Mouse (Mus musculus): ENCODE results near the gene Rhbdd3.

The Rhbdd3 gene

DNA sequence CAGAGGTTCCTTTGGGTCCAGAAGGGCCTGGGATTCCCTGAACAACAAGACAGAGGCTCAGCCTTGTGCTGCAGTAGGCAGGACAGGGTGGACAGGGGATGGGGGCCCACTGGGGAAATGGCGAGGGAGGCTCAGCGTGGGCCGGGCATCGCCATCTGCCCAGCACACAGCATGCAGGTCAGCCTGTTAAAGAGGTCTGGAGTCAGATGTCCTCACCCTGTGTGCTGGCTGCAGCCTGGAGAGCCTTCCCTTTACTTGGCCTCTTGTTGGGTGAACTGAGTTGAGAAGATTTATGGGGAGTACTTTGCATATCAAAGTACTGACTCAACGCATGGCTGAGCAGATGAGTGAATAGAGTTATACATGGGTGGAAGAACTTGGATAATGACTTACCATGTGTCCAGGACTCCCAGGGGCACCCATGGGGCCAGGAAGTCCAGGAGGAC lies 30.3 kb downstream of the Rhbdd3 start:
- no peak for DNase-seq (ENCODE audit: low spot score in 2 of 2)

GRCm38 (mm10) chr11:5130111-5130665 lies 31.5 kb downstream of the Rhbdd3 start:
- no peak for DNase-seq (ENCODE audit: low spot score in 2 of 2)

- no peak for DNase-seq (ENCODE audit: low spot score in 2 of 2)
These were observed 34.0 kb downstream of the Rhbdd3 start for GRCm38 (mm10) chr11:5132751-5133150.

DNA sequence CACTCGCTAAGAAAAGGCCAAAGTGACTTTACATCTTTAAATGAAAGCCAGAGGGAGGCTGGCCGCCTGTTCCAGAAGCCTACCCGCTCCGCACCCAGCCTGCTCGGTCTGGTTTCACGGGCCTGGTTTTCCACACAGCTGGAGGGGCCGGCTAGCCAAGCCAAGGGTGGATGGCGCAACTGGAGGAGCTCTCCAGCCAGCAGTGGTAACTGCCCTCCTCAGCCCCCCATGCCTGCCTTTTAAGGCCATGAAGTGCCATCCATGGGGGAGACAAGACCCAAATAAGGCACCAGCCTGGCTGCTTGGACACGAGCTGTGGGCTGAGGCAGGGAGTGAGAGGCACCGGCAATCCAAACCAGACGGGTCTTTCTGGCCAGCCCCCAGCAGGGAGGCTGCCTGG lies 37.2 kb downstream of the Rhbdd3 start:
- DNase-seq (ENCODE audit: low spot score in 2 of 2): no peak

DNA sequence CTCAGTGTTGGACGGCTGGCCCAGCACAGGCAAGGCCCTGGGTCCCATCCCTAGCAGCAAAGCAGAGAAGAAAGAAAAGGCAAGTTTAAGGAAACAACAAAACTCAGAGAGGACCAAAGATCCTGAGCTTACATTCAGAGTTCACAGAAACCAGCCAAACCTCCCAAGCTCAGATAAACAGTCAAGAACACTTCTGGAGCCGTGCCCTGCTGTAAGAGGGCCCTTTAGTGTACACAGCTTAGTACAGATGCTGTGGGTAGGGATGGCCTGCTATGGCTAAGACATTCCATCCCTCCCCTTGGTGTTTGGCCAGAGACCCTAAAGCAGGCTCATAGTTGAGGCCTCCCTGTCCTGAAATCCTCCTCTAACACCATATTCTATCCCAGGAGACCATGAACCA lies 39.9 kb downstream of the Rhbdd3 start:
- no peak for DNase-seq (ENCODE audit: low spot score in 2 of 2)

DNA sequence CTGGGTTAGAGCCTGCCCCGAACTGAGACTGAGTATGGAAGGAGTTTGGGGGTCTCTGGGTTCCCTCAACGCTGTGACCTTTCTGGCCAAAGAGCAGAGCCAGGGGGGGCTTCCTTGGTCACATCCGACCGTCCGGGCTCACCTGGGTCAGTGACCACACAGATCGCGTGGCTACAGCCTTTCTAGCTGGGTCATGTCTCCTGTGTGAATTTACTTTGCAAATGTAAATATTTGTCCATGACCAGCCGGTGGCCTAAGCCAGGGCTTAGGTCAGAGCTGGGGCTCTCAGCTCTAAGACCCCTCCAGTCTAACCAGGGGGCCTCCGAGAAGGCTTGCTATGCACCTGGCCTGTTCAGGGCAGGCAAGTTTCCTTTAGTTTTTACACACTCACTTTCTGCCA lies 40.6 kb downstream of the Rhbdd3 start:
- DNase-seq (ENCODE audit: low spot score in 2 of 2): no peak

DNA sequence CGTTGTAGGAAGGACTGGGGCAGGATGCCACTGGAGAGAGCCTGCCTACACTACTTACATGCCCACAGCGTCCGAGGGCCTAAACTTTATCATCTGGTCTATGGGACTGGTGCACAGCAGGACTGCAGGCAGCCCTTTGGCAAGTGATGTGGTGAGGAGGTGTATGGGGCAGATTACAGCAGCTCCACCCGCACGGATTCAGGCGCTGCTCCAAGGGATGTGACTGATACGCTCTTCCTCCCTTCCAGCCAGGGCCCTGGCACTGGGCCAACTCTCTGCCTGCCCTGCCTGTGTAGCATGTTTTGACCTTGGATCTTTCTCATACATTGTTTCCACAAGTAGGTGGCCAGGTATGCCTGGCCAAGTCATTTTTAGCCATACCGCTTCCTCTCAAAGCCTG lies 41.9 kb downstream of the Rhbdd3 start:
- no peak for DNase-seq (ENCODE audit: low spot score in 2 of 2)

- no peak for DNase-seq (ENCODE audit: low spot score in 2 of 2)
These were observed 42.5 kb downstream of the Rhbdd3 start for GRCm38 (mm10) chr11:5141252-5141651.

DNA sequence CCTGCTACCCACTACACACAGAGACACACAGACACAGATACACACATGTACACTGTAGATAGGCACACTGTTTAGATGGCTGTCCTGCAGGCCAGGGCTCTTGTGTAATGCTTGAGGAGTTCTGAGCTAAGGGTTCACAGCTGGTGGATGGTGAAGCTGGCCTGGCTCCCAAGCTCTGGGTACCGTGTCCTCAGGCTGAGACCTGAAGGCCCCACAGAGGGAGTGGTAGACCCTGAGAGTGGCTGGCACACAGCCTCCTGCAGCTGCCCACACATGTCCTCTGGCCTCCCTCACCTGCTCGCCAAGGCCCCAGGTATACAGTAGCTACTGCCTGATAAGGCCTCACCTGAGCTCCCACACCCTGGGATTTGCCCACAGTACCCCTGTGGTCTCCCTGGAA lies 43.2 kb downstream of the Rhbdd3 start:
- DNase-seq (ENCODE audit: low spot score in 2 of 2): no peak

DNA sequence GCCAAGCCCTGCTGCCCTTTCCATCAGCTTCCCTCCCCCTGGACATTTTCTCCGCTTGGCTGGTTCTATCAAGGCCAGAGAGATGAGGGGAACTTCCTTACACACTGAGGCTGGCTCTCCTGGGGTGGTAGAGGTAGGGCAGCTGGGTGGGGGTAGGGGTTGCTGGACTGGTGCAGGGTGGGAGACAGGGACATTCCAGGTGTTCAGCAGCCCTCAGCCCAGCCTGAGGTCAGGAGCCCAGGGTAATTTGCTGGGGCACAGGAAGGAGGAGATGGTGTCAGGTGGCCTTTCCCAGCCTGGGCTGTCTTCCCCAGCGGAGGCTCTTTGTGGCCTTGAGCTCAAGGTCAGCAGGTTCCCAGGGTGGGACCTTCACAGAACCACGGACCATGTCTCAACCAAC lies 46.9 kb downstream of the Rhbdd3 start:
- no peak for DNase-seq (ENCODE audit: low spot score in 2 of 2)

GRCm38 (mm10) chr11:5149249-5149648 lies 50.5 kb downstream of the Rhbdd3 start:
- no peak for DNase-seq (ENCODE audit: low spot score in 2 of 2)

DNA sequence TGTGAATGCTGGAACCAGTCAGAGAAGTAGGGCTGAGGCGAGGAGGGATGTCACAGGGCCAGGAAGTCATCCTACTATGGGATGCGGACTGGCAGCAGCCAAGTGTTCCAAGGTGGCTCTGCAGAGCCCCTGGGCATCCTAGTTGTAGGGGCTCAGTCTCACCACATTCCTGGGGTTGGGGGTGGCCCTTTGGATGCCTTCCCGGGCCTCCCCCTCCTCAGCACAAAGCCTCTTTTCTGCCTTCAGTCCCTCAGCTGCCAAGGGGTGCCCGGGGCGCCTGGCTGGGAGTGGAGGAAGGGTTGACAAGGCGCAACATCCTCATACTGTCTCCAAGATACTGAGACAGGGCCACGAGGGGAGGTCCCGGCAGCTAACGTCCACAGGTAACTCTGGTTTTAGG lies 51.2 kb downstream of the Rhbdd3 start:
- no peak for DNase-seq (ENCODE audit: low spot score in 2 of 2)

DNA sequence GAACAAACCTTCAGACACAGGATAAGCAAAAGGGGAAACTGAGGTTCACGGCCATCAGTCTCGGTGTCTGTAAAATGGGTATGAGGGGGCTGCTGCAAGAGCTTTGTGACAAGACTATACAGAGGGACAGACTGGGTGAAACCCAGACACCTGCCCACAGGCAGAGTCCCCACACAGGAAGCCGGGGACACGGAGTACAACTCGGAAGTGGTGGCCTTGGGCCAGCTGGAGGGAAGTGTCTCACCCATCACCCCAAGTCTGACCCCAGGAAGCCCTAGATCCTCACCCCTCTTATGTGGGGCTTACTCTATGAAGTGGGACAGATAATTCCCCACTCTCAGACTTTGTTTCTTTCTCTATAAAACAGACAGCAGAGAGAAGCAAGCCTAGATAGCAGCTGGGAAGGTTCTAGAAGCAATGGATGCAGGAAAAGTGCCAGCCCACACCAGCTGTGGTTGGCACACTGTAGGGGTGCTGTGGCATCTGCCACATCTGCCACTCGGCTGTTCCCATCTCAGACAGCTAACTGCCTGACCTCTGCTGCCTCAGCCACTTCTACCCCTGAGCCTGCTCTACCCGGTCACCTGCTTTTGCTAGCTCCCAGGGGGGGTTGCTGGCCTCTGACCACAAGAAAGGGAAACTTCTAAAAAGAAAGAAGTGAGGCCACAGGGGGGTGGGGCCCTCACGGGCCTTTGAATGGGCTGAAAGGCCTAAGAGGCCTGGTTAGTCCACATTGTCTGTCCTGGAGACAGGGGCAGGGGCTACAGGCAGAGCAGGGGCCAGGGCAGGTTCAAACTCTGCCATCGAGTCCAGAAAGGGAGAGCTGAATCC lies 51.9 kb downstream of the Rhbdd3 start:
- DNase-seq (ENCODE audit: low spot score in 2 of 2): no peak

GRCm38 (mm10) chr11:5151247-5151630 lies 52.5 kb downstream of the Rhbdd3 start:
- no peak for DNase-seq (ENCODE audit: low spot score in 2 of 2)

DNA sequence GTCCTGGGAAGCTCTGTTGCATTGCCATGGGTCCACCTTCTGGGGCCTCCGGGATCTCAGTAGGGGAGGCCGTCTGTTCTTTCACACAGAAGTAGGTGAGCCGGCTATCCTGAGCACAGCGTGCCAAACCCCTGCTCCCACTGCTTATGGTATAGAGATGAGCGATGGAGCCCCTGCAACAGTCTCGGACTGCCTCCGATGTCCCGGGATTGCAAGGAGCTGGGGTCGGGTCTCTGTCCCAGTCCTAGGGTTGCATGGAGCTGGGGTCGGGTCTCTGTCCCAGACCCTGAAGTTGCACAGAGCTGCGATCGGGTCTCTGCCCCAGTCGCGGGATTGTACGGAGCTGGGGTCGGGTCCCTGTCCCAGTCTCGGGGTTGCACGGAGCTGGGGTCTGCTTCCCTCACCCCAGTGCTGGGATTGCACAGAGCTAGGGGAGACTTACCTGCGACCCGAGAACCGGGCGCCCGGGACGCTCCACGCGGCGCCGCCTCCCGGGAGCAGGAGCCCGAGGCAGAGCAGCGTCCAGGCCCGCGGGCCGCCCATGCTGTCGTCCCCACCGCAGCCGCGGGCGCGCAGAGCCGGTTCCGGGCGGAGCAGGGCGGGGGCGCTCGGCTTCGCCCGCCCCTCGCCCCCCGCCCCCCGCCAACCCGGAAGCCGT lies 53.1 kb downstream of the Rhbdd3 start, which contains the start of gene Emid1:
Emid1 (minus strand) TSS at position 578 of the 658 bp plus-strand sequence.
- no peak for DNase-seq (ENCODE audit: low spot score in 2 of 2)

- DNase-seq (ENCODE audit: low spot score in 2 of 2): no peak
These were observed 56.5 kb downstream of the Rhbdd3 start for GRCm38 (mm10) chr11:5154961-5155805.

Measured in right cerebral cortex, adult 2 months (tissue).